Mouse (Mus musculus): ENCODE measurements at regions not wholly inside any gene's neighbourhood (a gene's known extent, or its start where the extent isn't known, plus 50 kb on each side); places are given as distances from the start of the nearest gene placed in this dataset.
A peak's percentile ranks its signal among the peaks of the same experiment; 100 is the strongest.

DNA sequence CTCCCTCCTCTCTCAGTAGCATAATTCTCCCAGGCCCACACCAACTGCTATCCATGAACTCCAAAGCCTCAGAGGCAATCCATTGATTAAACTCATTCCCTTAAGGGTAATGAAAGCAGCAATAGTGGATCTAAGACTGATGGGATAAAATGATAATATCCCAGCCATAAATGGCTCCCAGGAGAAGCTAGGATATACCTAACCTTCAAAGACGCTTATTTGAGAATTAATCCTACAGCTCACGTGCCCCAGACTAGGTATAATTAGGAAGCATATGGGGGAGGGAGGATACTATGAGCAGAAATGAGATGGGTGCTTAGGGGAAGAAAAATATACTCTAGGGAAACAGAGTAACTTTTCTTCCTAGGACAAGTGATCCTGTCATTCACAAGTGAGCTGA, 52.8 kb upstream of the Rnf32 start:
- DNase-seq: no peak

- DNase-seq: no peak
Measured at GRCm38 (mm10) chr5:29142502-29142901, 53.3 kb upstream of the Rnf32 start.

DNA sequence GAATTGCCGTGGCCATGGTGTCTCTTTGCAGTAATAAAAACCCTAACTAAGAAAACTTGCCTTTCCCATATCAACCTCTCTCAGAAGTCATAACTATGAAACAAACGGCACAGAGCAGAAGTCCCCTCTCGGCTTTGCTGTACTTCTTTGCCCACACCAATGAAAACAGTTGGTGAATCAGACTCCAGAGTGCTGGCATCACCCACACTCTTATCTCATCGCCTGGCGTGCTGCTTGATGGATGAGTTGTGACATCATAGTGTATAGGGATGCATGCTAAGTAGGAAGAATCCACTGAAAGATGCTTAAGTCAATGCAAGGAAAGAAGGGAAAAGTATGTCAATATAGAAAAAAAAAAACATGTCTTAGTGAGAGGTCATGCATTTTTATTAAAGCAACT, 58.3 kb upstream of the Rnf32 start:
- DNase-seq: no peak

- DNase-seq: peak; percentile 25
Measured at GRCm38 (mm10) chr5:29132261-29132660, 63.5 kb upstream of the Rnf32 start.

DNA sequence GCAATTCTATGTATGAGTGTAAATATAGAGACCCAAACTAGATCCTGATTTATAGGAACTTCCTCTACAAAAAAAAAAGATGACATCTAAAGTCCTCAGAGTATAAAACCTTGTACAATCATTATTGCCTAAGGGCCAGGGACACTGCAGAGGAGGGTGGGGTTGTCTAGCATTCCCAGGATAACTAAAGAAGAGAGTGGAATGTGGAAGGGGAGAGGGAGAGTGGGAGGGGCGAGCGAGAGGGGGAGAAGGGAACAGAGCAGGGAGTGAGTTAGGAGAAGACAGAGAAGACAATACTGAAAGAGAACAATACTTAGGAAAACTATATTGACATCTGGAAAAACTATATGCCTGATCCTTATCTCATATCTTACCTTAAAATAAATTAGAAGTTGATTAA, 64.0 kb upstream of the Rnf32 start:
- DNase-seq: no peak

DNA sequence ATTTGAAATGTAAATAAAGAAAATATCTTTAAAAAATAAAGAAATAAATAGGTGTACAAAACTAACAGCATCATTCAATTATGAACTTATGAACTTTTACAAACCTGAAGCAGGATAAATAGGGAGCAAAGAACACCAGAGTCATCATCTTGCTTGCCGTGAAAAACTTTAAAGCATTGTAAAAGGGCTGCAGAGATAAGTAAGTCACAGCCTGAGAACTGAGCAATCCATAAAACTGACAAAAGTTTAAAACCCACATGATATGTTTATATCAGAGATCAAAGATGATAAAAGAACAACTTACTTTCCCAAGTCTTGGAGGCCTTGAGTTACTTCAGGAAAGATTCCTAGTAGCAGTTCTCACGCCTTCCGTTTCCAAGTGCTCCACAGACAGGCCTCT, 66.1 kb upstream of the Rnf32 start:
- no peak for DNase-seq

DNA sequence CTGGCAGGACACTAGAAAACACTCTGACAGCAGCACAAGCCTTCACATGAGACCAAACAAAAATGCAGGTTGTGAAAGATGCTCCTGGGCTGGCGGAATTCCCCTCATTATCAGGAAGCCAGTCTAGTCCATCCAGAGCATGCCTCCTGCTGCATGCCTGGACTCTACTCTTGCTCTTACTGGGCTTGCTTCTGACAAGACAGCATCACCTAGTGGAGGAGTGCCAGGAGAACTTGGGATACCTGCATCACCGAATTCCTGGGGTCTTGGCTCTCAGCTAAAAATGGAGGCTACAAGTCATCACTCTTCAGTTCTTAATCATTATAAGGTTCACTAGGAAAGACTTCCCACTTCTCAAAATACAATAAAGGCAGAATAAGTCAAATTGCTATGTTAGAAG, 78.8 kb upstream of the Rnf32 start:
- DNase-seq: no peak

- no peak for DNase-seq
Measured at GRCm38 (mm10) chr5:29112531-29112930, 83.3 kb upstream of the Rnf32 start.

GRCm38 (mm10) chr5:29107276-29107675, 88.5 kb upstream of the Rnf32 start:
- DNase-seq: no peak

GRCm38 (mm10) chr5:29083288-29083687, 112.5 kb upstream of the Rnf32 start:
- DNase-seq: no peak

- no peak for DNase-seq
Measured at GRCm38 (mm10) chr5:29054393-29054792, 141.4 kb upstream of the Rnf32 start.

- peak; percentile 44 for DNase-seq
Measured at GRCm38 (mm10) chr5:29036636-29037035, 159.2 kb upstream of the Rnf32 start.

GRCm38 (mm10) chr5:29033462-29033997, 162.3 kb upstream of the Rnf32 start:
- DNase-seq: no peak

- DNase-seq: no peak
Measured at GRCm38 (mm10) chr5:29030525-29030924, 165.3 kb upstream of the Rnf32 start.

DNA sequence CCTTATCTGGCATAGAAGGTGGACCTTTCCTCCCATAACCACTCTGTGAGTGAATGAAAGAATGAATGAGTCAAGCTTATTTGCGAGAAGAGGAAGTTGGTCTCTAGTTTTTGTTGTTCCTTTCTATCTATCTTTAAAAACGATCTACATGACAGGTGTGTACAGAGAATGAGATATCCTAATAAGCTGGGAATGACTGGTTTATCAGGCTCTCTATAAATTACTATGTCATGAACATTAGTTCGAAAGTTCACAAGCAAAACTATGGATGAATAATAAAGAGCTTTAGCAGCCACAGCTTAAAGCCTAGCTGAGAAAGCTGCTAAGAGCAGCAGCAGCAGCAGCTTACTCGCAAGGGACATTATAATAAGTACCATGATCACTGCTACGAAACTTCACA, 165.8 kb upstream of the Rnf32 start:
- no peak for DNase-seq

- DNase-seq: no peak
Measured at GRCm38 (mm10) chr5:29025045-29025444, 170.7 kb upstream of the Rnf32 start.

DNA sequence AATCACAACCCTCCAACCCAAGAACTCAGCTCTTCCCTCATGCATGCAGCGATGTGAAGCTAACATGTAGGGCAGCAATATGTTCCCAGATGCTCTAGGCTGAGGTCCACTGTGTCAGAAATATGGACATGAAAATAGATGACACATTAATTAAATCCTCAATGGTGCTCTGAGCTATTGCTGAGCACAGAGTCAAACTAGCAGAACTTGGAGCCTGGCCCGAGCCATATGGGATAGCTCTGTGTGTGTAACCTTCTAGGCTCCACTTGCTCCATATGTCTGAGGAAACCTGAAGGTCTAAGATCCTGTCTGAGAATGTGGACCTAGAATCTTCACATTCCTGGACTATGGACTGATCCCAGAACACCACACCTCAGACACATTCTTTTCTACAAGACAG, 203.0 kb upstream of the Rnf32 start:
- no peak for DNase-seq

GRCm38 (mm10) chr5:28979932-28980331, 215.9 kb upstream of the Rnf32 start:
- no peak for DNase-seq

GRCm38 (mm10) chr5:28970404-28970803, 225.4 kb upstream of the Rnf32 start:
- no peak for DNase-seq

DNA sequence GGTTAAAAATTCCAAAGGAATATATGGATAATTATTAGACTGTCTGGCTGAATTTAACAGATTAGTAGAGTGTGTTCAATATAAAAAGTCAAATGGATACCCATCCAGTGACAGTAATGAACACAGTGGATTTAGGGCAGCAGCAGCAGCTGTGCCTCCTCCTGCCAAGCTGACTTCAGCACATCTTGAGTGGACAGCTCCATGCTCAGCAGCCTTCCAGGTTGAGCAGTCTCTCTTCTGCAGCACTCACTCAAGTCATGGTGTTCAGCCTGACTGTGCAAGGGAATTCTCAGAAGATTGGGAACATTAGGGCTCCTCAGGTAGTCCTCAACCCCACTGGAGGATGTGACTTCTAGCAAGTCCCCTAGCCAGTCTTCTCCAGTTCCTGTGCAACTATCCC, 240.8 kb upstream of the Rnf32 start:
- no peak for DNase-seq

DNA sequence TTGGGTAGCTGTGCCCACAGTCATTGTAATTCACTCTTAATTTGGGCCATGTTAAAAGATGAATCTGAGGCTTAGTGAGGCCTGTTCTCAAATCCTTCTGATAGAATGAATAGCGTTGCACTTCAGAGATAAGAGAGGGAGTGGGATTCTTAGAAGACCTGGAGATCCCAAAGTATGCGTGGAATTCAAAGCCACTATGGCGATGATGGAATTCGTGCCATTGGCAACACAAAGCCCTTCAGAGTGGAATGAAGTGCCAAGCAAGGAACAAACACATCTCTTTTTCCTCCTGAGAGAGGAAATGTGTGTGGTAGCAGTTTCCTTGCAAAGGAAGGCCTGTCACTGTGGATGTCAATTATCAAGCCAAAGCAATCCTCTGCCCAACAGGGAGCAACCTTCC, 248.3 kb upstream of the Rnf32 start:
- DNase-seq: no peak

DNA sequence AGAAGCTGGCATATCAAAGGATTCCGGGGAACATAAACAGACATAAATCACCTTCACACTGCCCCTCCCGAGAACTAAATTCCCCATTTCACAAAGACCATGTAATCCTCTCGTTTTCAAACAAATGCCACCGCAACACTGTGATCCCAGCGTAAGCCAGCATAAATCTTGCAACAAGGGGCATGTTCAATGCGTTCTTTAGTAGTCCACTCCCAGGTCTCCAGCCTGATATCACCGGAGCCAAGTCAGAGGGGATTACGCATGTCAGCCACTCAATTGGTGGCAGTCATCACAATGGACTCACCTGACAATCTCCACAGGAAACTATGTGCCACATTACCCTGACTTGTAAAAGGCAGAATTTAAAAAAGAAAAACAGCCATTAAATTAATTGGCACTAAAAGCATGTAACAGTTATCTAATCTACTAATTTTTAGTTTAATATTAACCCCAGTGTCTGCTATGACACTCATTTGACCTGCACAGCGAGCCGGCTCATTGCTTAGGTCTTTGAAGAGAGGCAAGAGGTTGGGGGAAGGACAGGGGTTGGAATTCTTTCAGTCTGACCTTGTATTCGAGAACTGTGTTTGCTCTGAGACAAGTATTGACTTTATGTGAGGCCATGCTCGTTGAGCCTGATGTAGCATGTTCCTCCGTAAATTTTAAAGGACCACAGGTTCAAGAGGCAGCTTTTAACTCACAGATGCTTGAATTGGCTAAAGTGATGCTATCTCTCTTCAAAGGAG, 252.0 kb upstream of the Rnf32 start:
- DNase-seq: peak; percentile 5

DNA sequence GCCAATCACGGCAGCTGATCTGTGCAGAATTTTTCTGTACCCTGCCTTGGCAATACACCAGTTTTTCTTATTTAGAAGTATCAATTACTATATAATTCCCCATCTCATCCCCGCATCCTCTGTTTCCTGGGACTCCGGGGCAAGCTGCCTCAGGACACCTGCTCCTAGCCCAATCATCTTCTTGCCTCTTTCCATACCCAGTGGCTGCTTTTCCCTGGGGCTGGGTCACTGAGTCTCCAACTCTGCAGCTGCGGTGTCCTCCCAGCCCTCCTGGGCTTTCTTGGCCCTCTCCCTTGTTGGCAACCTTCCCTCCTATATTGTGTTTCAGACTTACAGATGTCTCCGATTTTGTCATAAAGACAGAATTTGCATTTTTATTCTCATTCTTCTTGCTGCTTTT, 254.8 kb upstream of the Rnf32 start:
- DNase-seq: no peak

DNA sequence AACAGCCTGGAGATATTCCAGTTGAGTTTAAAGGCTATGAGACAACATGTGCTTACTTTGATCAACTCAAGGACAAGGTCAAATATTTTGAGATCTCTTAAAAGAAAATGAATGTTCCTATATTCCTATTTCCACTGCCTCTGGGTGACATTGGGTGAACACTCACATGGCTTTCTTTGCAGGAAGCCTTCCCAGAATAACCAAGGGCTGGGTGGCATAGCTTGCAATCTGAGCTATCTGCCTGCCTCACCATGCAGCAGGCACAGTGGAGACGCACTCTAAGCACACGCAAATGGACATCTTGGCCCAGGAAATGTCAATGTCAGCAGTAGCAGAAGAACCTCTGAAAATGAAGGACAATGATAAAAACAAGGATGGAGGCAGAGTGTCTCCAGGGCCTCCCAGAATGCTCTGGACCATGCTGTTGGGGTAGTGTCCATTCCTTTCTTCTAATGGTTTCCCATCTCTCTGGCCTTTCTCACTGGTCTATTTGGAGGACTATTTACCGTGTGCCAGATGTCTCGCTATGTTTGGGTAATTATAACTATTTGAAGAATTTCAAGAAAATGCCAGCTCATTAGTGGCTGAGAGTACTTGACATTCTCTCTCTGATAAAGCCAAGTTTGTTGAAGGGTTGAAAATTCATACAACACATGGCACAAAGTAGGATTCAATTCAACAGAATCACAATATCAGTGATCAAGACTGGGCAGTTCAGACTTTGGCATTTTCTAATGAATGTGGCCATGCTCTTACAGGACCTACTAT, 276.3 kb upstream of the Rnf32 start:
- DNase-seq: no peak
